Mouse (Mus musculus): Measurements from ENCODE around the gene Nav2.

DNA sequence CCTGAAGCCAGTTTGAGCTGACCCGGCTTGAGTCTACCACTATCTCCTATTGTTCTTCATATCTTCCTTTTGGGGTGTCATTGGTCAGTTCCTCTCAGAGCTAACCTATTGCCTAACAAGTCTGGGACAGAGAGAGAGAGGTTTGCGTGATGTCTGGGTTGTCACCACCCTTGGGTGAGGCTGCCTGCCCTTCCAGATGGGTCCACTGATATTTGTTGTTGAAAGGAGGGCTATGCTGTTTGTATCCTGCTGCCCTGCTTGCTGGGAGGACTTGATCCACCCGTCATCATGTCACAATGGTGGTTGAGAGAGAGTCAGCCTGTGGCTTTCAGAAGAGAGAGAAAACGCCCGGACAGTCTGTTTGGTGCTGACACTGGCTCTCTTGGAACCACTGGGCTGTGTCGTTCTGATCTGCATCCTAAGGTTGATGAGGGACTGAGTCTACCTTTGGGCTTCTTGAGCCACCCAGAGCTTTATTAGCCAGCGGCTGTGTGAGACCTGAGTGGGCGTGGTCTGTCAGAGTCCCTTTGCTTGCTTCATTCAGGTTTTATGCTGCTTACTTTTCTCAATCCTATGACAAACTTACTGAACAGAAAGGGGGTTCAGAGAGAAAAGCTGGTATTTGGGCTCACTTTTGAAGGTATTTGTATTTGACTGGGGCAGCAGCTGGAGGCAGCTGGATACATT is 441.9 kb downstream of the Nav2 start:
- TF ChIP-seq CTCF (conservative IDR thresholded peaks at IDR 0.05; ENCODE audit: low read length), result no peak
- TF ChIP-seq POU5F1 (IDR thresholded peaks at IDR 0.05; ENCODE audit: borderline replicate concordance, low read length), result no peak

Measured in E14TG2a.4 (cell line).